7 mouse cellular contexts compared by ENCODE assay signal in genomic region chr11:31759868-31760765, GRCm38 (mm10).
DNase-seq lines count a peak whose midpoint lies in the region; ATAC-seq and TF ChIP-seq lines count a peak whose summit lies in the region.

No protein-coding gene starts in this region.

- peaks cover 19% of the 10 kb centered on the region for H3K4me1 ChIP-seq in cortical plate, adult 2 months (ENCODE audit: control insufficient read depth, insufficient read depth, low read length)
- peaks cover 23% of the 10 kb centered on the region for H3K4me1 ChIP-seq in heart, embryonic 13.5 days
- H3K4me1 ChIP-seq in liver, postnatal 0 days (ENCODE audit: insufficient read depth), result no peaks in the 10 kb centered on the region

- DNase-seq in left cerebral cortex, postnatal 10 days (ENCODE audit: extremely low spot score in 1 of 2, low spot score in 2 of 2), result peak; percentile 29 to 58
- DNase-seq in left cerebral cortex, adult 8-10 months (ENCODE audit: low spot score in 2 of 2), result no peak
- no peak for DNase-seq in liver, postnatal 0 days
- peak; percentile 23 for DNase-seq in right cerebral cortex, postnatal 14 days

- no peaks in the 10 kb centered on the region for H3K27me3 ChIP-seq in heart, embryonic 13.5 days (replicated peaks)
- no peaks in the 10 kb centered on the region for H3K27me3 ChIP-seq in liver, postnatal 0 days (ENCODE audit: insufficient read depth, low read length)

- 0 out of 2 replicates have a peak overlapping the region, but pooled peaks have one; percentile 24 for H3K9ac ChIP-seq in heart, embryonic 13.5 days
- no peak overlapping the region for H3K9ac ChIP-seq in liver, postnatal 0 days (replicated peaks)

- intact Hi-C loops in left cerebral cortex, postnatal 10 days (cut with DNase I), result loop anchor here (5.0 kb wide), 1 partner anchor 112 kb away; the partner anchor contains the start of gene Cpeb4

- 59% methylated on average over 9 of the region's 9 CpGs for WGBS in heart, embryonic 13.5 days
- WGBS in liver, postnatal 0 days (ENCODE audit: insufficient replicate concordance), result 57% methylated on average over 9 of the region's 9 CpGs

- no peak for TF ChIP-seq POLR2A in cortical plate, adult 2 months (IDR thresholded peaks at IDR 0.05; ENCODE audit: extremely low read depth, insufficient read depth, low read length)

- no peak for TF ChIP-seq EP300 in liver, postnatal 0 days (IDR thresholded peaks at IDR 0.05; ENCODE audit: low read depth)

- no peak overlapping the region for H3K4me3 ChIP-seq in cortical plate, adult 2 months (ENCODE audit: insufficient read depth, low read length)
- no peak overlapping the region for H3K4me3 ChIP-seq in heart, embryonic 13.5 days
- no peak overlapping the region for H3K4me3 ChIP-seq in liver, postnatal 0 days (ENCODE audit: low read depth, low read length)

- ATAC-seq in heart, embryonic 13.5 days (ENCODE audit: extremely low read depth, insufficient number of reproducible peaks, low FRiP score, low TSS enrichment), result peak; percentile 29; the same call in 1 of the 2 replicates
- ATAC-seq in liver, postnatal 0 days, result 0 out of 2 replicates have a peak, but pooled peaks have one; percentile 29
- no peak for ATAC-seq in monocyte, adult 5-6 weeks (replicated peaks; ENCODE audit: insufficient number of reproducible peaks, low FRiP score, low TSS enrichment, poor library complexity, severe bottlenecking)

- TF ChIP-seq CTCF in cortical plate, adult 2 months (IDR thresholded peaks at IDR 0.05; ENCODE audit: extremely low read depth, insufficient read depth, low read length), result no peak
- TF ChIP-seq CTCF in liver, postnatal 0 days (IDR thresholded peaks at IDR 0.05; ENCODE audit: low read depth), result peak; percentile 28

- H3K27ac ChIP-seq in cortical plate, adult 2 months (ENCODE audit: insufficient read depth, low read length), result peak overlapping the region; percentile 16
- H3K27ac ChIP-seq in heart, embryonic 13.5 days (replicated peaks), result peak overlapping the region; percentile 43; the same call in 1 of the 2 replicates
- H3K27ac ChIP-seq in liver, postnatal 0 days (ENCODE audit: low read depth), result no peak overlapping the region

- H3K9me3 ChIP-seq in heart, embryonic 13.5 days, result no peaks in the 10 kb centered on the region
- H3K9me3 ChIP-seq in liver, postnatal 0 days (ENCODE audit: low read length), result no peaks in the 10 kb centered on the region

- H3K36me3 ChIP-seq in heart, embryonic 13.5 days, result no peaks in the 10 kb centered on the region
- no peaks in the 10 kb centered on the region for H3K36me3 ChIP-seq in liver, postnatal 0 days (replicated peaks; ENCODE audit: insufficient read depth, low read length)

- no peak overlapping the region for H3K4me2 ChIP-seq in heart, embryonic 13.5 days
- no peak overlapping the region for H3K4me2 ChIP-seq in liver, postnatal 0 days (ENCODE audit: low read depth, low read length)

Comparison
In these comparisons a context has a peak if more than half of its experiments do, and no peak if none do; other contexts are left out.
1. DNase-seq: peak in left cerebral cortex, postnatal 10 days (2 of 2) and right cerebral cortex, postnatal 14 days (single experiment); none in left cerebral cortex, adult 8-10 months (0 of 2) and liver, postnatal 0 days (single experiment).